Mouse (Mus musculus): Measurements from ENCODE around the gene Tpm1.

The Tpm1 gene

GRCm38 (mm10) chr9:67028133-67028724 lies 21.0 kb downstream of the Tpm1 start:
- no peak for DNase-seq (ENCODE audit: extremely low spot score)

GRCm38 (mm10) chr9:67026890-67027289 lies 22.3 kb downstream of the Tpm1 start:
- no peak for DNase-seq (ENCODE audit: extremely low spot score)

- no peak for DNase-seq (ENCODE audit: extremely low spot score)
Measured at GRCm38 (mm10) chr9:67026061-67026460, 23.1 kb downstream of the Tpm1 start.

GRCm38 (mm10) chr9:67024889-67025692 lies 24.1 kb downstream of the Tpm1 start:
- no peak for DNase-seq (ENCODE audit: extremely low spot score)

GRCm38 (mm10) chr9:67023371-67023770 lies 25.8 kb downstream of the Tpm1 start:
- no peak for DNase-seq (ENCODE audit: extremely low spot score)

DNA sequence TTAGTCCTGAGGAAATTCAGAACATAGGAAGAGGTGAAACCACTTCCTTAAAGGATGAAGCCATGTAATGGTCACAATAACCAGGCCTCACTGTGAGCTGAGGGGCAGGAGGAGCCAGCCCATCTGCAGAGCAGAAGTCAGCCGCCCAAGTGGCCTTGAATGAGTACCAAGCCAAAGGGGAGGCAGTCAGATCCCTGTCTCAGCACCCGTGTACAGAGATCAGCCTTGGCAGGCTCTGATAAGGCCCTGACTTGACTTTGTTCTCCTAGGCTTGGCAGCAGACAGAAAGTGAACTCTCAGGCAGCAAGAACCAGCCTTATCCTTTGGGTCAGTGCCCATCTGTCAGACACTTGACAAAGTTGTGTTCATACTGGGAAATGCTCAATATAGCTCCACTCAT lies 29.1 kb downstream of the Tpm1 start:
- no peak for DNase-seq (ENCODE audit: extremely low spot score)

GRCm38 (mm10) chr9:67013501-67013900 lies 35.7 kb downstream of the Tpm1 start:
- DNase-seq (ENCODE audit: extremely low spot score) = no peak

DNA sequence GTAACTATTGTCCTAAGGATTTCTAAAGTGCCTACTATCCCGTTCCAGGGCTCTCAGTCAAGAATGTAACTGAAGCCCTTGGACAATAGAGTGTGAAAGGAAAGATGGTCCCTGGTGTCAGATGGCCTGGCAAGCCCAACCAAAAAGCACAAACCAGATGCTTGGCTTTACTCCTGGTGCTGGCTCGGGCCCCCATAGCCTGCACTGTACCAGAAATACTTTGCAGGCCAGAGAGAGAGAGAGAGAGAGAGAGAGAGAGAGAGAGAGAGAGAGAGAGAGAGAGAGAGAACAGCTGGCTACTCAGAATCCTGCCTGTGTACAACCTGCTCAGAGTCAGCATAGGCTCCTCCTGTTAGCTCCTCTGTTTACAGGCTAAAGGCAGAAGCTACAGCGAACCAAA lies 36.7 kb downstream of the Tpm1 start:
- DNase-seq (ENCODE audit: extremely low spot score) = no peak

DNA sequence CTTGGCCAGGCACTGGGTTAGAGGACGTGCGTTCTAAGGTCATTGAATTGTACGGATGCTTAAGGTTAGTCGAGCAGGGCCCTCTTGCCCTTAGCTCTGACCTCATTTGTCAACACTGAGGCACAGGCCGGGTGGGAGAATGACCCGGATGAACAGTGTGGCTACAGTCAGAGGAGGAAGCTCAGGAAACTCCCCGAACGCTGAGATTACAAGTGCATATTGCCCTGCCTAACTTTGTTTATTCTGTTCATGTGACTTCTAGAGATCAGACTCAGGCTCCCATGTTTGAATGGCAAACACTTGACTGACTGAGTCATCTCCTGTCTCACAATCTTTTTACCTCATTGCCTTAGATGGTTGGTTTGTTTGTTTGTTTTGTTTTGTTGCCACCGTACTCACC lies 37.7 kb downstream of the Tpm1 start:
- DNase-seq (ENCODE audit: extremely low spot score) = no peak

- peak; percentile 34 for DNase-seq (ENCODE audit: extremely low spot score)
Measured at GRCm38 (mm10) chr9:67008781-67009180, 40.4 kb downstream of the Tpm1 start.

GRCm38 (mm10) chr9:67006376-67006775 lies 42.8 kb downstream of the Tpm1 start:
- DNase-seq (ENCODE audit: extremely low spot score) = no peak

DNA sequence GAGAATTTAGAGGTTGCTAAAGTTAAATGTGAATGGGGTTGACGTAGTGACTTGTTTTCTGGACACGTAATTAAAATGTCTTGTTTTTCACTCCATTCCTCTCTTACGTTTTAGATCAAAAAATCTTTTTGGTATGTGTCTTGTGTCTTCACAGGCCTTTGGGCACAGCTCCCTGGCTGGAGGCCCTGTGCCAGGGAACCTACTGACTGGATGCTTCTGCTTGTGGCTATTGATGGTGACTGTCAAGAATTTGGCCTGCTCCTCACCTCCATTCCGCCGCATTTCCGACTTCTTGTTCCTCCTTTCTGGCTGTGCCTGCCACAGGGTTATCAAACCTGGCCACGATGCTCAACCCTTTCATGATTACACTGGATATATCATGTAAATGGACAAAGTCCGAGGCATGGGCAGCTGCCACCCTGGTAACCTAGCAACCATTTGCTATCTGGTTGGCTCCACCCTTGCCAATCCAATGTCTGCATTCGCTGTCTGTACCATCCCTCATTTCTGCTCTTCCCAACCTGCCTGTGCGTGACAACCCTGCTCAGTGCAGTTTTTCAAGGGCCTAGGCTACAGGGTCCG lies 44.0 kb downstream of the Tpm1 start:
- DNase-seq (ENCODE audit: extremely low spot score) = no peak

GRCm38 (mm10) chr9:67003656-67004055 lies 45.5 kb downstream of the Tpm1 start:
- no peak for DNase-seq (ENCODE audit: extremely low spot score)

GRCm38 (mm10) chr9:67003156-67003555 lies 46.0 kb downstream of the Tpm1 start:
- no peak for DNase-seq (ENCODE audit: extremely low spot score)

DNA sequence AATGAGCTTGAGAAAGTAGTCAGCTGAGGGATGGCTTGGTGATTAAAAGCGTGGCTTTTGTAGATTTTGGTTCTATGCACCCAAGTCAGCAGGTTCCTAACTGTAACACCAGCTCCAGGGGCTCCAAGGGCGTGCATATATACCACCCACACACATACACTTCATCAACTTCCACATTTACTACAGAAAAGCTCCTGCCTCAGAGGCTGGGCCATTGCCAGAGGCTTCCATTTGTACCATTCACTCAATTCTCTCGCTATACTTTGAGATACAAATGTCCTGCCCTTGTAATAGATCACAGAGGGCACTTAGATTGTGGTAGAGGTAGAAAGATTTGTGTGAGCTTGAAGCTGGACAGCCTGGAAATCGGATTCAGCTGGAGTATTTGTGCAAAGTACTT lies 47.7 kb downstream of the Tpm1 start:
- no peak for DNase-seq (ENCODE audit: extremely low spot score)

- DNase-seq (ENCODE audit: extremely low spot score) = peak; percentile 85
Measured at GRCm38 (mm10) chr9:67001050-67001449, 48.2 kb downstream of the Tpm1 start.

GRCm38 (mm10) chr9:66999698-67000097 lies 49.5 kb downstream of the Tpm1 start:
- DNase-seq (ENCODE audit: extremely low spot score) = no peak

DNA sequence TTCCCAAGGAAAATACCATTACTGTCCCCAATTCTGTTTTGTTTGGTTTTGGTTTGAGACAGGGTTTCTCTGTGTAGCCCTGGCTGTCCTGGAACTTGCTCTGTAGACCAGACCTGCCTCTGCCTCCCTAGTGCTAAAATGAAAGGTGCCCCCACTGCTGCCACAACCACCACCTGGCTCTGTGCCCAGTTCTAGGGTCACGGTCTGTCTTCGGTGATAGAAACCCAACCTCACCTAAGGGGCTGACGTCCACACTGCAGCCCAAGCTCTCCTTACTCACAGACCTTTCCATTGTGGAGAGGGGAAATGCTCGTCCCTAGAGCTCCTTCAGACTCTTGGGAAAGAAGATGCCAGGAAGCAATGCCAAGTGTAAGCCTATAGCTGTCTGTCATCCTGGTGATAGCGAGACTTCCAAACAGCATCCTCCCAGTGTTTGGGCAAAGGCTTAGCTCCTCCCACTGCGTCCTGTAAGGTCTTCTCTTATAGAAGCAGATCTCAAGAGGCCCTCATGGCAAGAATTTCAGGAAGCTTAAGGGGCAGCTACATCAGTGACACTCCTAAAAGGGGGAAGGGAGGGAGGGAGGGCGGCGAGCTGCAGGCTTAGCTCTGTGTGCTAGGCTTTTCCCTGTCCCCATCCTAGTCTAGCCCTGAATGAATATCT lies 57.3 kb downstream of the Tpm1 start:
- DNase-seq (ENCODE audit: extremely low spot score) = no peak

GRCm38 (mm10) chr9:66991021-66991749 lies 58.0 kb downstream of the Tpm1 start:
- no peak for DNase-seq (ENCODE audit: extremely low spot score)

GRCm38 (mm10) chr9:66990046-66990445 lies 59.2 kb downstream of the Tpm1 start:
- no peak for DNase-seq (ENCODE audit: extremely low spot score)

GRCm38 (mm10) chr9:66989581-66989980 lies 59.6 kb downstream of the Tpm1 start:
- DNase-seq (ENCODE audit: extremely low spot score) = no peak

DNA sequence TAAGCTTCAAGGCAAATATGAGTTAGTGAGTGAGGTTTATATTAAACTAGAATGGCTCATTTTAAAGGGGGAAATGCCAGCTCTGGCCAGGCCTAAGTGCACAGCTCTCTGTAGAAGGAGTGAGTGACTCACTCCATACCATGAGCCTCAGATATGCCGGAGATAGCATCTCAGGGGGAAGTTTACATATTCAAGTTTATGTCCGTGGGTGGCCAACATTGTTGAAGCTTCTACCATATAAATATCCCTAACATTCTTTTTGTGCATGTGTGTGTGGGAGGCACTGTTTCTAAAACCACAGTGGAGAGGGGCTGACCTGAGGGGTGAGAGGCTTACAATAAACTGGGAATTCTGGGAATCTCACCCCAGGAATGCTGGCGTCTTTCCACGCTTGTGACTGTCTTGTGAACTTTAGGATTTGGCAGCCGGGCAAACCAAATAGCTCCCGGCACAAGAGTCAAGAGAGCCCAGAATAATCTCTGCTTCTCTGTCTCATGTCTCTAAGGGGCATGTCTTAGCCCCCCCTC lies 60.3 kb downstream of the Tpm1 start:
- DNase-seq (ENCODE audit: extremely low spot score) = no peak
